Mouse (Mus musculus) G1E-ER4 (cell line): ENCODE data around the gene Nxf1. TPM values are rescaled to one million over a fixed set of nuclear protein-coding genes. Genes with fewer than 3 reads are reported as not detected.

Experiments used
- GATA1 ChIP-seq: IDR thresholded peaks from one replicate; pipeline ENCODE4 v1.8.0; 2012; ENCODE audit warnings: low read length, inconsistent platforms
- polyA plus RNA-seq: library from polyadenylated mRNA; stranded (reverse); fragments of >175 nt; gene quantifications from 2 replicates; pipeline ENCODE4 v1.2.3, GENCODE M21; 2012

Gene Nxf1
- polyA plus RNA-seq, 1 experiment = 29.3 TPM

DNA sequence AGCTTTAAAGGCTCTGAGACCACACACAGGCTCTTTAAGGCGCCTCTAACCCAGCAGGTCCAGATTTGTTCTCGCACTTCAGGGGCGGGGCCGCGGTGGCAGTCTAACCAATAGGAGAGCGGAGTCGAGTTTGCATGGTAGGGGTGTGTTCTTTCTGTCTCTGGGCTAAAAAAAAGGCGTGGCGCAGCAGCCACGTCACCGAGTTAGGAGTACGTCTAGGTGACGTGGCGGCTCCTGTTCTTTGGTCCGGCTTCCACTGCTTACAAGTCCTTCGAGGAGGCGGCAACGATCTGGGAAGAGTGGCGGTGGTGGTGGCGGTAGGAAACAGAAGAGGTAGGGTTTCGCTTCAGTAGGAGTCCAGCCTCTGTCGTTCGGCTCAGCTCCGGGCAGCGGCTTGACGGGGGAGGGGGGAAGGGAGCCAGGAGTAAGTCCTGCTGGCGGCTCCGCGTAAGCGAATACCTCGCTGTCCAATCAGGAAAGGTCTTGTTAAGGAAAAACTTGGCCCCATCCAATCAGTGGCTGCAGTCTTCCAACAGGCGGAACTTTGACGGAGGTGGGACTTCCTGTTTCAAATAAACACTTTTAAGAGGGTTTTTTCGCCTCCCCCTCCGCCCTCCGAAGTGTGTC, 15.5 kb upstream of the Nxf1 start, which contains the start of gene Stx5a:
TSS of gene Stx5a (plus strand) at position 171 of the 627 bp plus-strand sequence.
- no peak for TF ChIP-seq GATA1

DNA sequence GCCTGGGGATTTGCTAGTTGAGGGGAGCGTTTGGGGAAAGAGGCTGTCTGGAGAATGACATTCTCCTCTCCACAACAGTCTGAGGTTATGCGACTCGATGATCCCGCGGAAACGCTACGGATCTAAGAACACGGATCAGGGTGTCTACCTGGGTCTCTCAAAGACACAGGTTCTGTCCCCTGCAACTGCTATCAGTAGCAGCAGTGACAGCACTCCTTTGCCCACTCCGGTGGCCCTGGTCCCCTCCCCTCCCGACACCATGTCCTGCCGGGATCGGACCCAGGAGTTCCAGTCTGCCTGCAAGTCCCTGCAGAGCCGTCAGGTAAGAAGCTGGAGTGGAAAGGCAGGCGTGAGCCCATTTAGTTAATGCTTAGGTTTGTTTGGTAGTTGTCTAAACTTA, 14.7 kb upstream of the Nxf1 start:
- no peak for TF ChIP-seq GATA1

DNA sequence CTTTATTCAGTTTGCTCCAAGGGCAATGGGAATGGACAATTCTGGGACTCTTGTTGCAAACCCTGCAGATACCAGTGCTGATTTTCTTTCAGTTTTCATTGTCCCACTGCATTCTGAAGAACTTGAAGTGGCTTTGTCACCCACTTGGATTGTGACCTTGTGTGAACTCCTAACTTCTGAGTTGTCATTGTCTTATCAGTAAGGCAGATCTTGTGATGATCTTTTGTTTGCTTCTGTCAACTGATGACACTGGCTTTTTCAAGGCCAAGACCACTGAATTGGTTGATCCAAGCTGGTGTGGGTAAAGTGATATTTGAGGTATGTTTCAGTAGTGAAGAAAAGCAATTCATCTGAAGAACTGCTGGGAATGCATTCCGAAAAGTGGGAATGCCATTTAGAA, 11.5 kb upstream of the Nxf1 start:
- TF ChIP-seq GATA1 = no peak

DNA sequence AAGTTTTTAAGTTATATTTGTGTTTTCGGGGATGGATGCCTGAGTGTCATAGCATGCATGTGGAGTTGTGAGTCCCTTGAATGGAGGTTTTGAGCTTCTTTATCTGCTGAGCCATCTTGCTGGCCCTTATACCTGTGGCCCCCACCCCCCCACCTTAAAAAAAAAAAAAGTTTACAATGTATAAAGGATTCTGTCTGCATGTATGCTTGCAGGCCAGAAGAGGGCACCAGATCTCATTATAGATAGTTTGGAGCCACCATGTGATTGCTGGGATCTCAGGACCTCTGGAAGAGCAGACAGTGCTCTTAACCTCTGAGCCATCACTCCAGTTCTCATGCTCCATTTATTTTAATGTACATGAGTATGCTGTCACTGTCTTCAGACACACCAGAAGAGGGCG, 9.5 kb upstream of the Nxf1 start:
- TF ChIP-seq GATA1 = no peak

DNA sequence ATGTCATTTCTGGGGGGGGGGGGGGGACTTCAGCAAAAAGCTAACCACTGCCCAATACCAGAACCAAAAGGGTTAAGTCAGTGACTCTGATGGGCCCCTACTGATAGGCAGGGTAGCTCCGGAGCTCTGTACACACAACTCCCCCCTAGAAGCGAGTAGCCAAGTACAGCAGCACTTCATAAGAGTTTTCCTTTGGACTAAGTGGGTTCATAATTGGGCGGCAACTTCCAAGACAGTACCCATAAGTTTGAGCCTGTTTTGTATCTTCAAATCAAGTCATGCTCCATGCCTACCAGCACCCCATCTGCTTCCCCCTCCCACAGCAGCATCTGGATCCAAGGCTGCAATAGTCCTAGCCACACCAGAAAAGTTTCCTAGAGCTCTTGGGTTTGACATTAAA, 1.2 kb upstream of the Nxf1 start:
- no peak for TF ChIP-seq GATA1

DNA sequence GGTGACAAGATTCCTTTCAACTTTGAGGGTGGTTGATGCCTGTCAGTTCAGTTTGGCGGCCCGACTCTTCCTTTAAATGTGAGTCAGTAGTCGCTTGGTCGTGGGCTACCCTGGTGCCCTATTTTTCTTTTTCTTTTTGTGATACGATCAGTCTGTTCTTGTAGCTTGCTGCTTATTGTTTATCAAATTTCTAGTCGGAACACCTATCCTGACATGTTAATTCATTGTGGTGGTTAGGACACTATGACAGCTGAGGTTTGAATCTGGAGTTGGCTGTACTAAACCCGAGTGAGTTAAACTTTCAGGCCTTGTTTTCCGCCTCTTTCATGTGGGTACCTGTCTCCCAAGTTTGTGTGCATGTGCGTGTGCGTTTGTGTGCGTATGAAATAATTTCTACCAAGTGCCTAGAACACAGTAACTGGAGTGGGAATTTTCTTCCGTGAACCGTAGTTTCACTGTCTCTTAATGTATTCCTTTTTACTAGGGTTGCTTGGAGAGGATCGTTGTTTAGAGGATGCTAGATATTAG, 662 bp downstream of the Nxf1 start:
- TF ChIP-seq GATA1 = no peak

DNA sequence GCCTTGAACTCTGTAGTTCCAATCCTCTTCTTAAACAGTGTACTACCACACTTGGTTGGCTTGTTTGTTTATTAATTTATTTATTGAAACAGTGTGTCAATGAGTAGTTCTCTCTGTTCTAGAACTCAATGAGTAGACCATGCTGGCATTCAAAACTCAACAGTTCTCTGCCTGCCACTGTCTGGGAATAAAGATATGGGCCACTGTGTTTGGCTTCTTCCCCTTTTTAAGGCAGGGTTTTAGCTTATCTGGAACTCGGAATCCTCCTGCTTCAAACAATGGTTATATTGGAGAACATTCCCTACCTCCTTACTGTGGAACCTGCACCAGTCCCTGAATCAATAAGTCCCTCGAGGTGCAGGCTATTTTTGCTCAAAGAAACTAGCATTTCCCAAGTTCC, 2.0 kb downstream of the Nxf1 start:
- no peak for TF ChIP-seq GATA1

DNA sequence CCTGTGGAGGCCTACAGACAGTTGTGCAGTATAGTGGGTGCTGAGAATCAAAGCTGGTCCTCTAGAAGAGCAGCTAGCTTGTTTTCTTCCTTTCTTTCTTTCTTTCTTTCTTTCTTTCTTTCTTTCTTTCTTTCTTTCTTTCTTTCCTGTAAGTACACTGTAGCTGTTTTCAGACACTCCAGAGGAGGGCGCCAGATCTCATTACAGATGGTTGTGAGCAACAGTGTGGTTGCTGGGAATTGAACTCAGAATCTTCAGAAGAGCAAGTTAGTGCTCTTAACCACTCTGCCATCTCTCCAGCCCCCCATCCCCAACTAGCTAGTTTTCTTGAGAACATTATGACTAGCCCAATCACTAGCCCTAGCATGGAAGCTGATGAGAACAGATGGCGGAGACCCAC, 3.9 kb downstream of the Nxf1 start:
- no peak for TF ChIP-seq GATA1

DNA sequence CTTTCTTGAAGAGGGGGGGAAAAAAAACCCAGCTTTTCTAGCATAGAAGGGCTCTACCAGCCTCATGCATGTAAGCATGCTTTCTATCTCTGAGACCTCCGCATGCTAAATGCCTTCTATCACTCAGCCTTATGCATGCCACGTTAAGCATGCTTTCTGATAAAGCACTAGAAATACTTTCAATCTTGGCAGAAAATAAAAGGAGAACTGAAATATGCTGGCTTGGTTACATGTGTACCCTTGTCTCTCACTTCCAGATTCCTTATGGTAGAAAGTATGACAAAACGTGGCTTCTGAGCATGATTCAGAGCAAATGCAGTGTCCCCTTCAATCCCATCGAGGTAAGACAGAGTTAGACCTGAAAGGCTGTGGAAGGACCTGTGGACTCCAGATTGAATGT, 6.4 kb downstream of the Nxf1 start:
- TF ChIP-seq GATA1 = no peak

DNA sequence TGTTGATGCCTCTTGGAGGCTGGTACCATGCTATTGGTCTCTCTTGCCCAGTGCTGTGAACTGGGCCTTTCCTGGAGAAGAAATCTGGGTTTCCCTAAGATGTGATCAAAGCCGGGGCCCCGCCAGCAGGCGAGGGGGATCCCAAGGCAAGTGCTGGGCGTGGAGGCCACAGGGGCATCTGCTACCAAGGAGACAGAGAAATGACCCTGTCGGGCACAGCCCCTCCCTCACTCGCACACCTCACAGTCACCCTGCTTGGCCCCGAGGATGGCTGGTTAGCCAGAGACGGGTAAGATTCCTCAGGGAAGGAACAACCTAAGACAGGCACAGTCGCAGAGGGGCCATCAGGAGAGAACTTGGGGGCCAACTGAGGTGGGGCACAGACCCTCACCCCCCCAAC, 8.7 kb downstream of the Nxf1 start:
- no peak for TF ChIP-seq GATA1

DNA sequence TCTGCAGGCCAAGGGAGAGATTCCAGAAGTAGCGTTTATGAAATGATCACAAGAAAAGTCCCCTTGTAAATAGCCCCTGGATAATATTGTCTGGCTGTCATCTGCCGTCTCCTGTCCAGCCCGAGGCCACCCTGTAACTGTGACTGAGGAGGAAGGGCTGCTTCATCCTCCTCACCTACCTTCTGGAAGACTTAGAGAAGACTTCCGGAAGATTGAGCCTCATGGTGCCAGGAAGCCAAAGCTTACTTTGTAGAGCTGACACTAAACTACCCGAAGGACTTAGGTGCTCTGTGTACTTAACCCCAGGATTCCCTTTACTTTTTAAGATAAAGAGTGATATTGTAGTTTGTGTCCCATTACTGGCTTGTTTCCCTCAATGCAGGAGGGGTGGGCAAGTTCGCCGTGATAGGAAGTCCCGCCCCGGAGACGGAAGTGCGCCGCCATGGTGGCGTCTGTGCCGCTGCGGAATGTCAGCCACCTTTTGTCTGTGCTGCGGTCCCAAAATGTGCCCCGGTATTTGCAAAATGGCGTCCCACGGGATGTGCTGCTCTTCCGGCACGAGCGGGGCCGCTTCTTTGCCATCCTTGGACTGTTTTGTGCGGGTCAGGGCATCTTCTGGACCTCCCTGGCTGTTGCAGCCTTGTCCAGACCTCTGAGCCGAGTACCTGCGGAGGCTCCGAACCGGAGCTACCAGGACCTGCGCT, 13.8 kb downstream of the Nxf1 start, which contains the start of gene Tmem223:
TSS of gene Tmem223 (plus strand) at position 430 of the 704 bp plus-strand sequence.
- no peak for TF ChIP-seq GATA1

DNA sequence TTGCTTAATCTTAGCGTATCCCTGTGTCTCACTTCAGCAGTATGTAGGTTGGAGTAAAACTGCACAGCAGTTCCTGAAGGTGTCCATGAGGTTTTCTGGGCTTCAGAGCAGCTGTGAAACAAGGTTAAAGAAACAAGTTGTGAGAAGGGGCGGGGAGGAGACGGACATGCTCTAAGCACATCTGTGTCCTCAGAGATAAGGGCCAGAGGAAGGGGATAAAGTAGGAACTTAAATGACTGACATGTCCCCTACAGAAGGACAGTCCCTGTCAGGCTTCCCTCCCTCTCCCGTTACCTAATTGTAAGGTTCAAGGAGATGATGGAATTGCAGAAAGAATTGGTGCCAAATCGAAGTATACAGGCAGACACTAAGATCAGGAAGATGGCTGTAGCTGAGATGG, 16.1 kb downstream of the Nxf1 start:
- TF ChIP-seq GATA1 = no peak

DNA sequence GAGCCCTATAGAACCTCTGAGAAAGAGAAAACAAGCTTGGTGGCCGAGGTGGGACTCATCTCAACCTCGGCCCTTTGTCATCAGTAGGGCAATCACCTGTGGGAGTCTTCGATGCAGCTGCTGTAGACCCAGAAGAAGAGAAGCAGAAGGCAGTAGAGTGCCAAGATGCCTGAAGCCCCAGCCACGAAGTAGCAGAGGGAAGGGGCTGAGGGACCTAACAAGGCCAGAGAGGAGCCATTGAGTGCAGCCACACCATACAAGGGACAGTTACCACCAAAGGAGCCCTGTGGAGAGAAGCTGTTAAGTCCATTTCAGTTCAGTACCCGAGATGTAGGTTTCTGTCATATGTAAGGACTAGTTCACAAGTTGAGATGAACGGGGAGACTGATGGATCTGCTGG, 16.5 kb downstream of the Nxf1 start:
- TF ChIP-seq GATA1 = no peak

DNA sequence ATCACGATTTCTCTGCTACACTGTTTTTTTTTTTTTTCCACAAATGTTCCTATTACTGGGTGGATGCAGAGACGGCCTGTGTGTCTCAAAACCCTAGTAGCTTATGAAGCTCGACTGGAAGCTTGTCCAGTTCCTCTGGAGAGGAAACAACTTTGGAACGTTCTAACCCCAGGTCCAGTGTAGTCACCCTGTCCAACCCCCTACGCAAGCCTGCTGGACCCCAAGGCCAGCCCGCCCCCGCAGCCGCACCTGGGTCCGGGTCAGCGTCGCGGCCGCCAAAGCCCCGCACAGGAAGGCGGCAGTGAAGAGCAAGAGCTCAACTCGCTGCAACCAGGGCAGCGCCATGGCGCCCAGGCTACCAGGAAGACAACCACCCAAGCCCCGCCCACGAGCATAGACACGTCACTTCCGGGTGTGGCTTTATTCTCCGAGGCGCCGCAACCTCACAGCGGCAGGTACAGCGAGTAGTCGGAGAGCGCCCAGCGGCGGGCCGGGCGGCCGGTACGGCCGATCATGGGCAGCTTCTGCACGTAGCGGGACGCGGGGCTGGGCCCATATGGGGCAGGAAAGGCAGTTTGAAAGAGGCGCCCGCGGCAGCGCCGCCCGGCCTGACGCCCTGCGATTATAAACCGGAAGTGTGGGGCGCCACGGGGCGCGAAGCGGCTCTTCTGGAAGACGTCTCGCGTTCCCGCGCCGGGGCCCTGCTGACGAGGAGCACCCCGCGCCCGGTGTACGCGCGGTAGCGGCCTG, 17.4 kb downstream of the Nxf1 start, which contains the start of gene Tmem179b:
TSS of gene Tmem179b (minus strand) at position 382 of the 750 bp plus-strand sequence.
- no peak for TF ChIP-seq GATA1

DNA sequence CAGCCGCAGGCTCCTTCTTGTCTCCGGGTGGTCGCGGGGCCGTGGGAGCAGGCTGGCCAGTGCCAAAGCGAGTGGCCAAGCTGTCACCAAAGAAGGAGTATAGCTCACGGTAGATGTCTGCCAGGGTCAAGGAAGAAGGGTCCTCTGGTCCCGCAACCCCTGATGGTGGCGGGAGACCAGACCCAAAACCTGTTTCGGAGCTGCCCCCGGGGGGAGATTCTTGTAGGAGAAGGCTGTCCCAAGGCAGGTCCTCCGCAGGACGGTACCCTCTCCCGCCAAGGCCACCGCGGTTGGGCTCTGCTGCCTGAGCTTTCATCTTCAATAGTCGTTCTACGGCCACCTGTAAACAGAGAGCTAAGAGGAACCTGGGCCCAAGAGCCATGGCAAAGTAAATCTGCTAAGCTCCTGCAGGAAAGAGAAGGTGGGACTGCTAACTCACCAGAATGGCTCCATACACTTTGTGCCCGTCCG, 18.1 kb downstream of the Nxf1 start:
- no peak for TF ChIP-seq GATA1

DNA sequence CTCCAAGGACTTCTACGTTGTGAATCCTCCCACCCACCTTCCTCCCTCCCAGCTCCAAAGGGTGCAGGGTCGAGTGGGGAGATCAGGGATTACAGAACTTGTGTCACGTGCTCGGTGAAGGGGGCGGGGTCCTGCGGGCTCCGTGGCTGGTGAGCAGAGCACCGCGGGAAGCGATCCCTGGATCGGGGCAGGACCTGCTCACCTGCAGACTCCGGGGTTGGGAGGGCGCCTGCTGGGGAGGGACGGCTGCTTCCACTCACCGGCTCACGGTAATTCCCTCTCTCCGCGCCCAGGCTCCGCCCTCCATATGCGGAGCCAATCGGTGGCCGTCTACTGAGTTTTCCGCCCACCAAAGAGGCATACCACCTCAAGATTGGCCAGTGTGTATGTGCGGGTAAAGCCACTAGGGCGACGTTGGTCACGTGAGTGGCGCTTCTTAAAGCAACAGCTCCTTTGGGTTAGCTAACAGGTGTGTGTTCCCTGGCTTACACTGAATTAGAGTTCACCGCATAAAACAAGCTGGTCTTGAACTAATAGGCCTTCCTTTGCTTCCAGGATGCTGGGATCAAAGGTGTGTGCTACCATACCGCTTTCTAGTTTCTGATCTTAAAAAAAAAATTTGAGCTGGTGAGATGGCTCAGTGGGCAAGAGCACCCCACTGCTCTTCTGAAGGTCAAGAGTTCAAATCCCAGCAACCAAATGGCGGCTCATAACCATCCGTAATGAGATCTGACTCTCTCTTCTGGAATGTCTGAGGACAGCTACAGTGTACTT, 29.3 kb downstream of the Nxf1 start, which contains the start of gene Taf6l:
TSS of gene Taf6l (minus strand) at position 410 of the 774 bp plus-strand sequence.
- no peak for TF ChIP-seq GATA1
